Mouse (Mus musculus) cortical plate, adult 2 months (tissue): Measurements from ENCODE around the gene Tbc1d2.

Experiments used
- CTCF ChIP-seq: fragments of 200-500 bp; IDR thresholded peaks from 2 replicates; pipeline ENCODE4 v1.5.1; 2011; ENCODE audit warnings: mild to moderate bottlenecking, control low read depth, low read length; ENCODE audit not compliant: insufficient read depth; ENCODE audit errors: extremely low read depth
- POLR2A ChIP-seq: fragments of 200-500 bp; IDR thresholded peaks from 2 replicates; pipeline ENCODE4 v1.6.1; 2011; ENCODE audit warnings: mild to moderate bottlenecking, low read length, control low read depth; ENCODE audit not compliant: insufficient read depth; ENCODE audit errors: extremely low read depth

DNA sequence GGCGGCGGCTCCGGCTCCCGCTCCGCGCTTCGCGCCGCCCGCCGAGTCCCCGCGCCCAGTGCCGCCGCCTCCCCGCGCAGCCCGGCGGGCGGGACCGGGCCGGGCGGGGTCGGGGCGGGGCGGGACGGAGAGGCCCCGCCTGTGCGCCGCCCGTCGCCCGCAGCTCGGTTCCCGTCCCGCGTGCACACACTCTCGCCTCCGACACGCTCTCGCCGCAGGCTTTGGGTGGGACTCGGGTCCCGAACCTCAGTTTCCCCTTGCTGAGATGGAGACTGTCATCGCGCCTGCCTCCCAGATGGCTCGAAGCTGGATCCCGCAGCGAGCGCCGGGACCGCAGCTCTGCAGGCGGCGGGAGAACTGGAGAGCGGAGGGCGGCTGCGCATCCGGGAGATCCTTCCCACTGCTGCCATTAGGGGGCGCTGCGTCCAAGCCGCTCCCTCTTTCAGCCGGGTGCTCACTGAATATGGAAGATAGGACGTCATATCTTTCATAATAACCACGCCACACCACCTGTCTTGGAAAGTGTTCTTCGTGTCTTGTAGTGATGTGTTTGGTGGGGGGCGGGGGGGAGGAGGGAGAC, 48.1 kb downstream of the Tbc1d2 start, which contains the start of gene Coro2a:
- TF ChIP-seq POLR2A (peak; percentile 41; the same call in 1 of the 2 replicates), CTCF (peak; percentile 69)
